Comparison of ENCODE assay signal across 14 mouse cellular contexts in genomic region chr3:103305411-103305982, GRCm38 (mm10). TPM values are rescaled to one million over a fixed set of nuclear protein-coding genes. Genes with fewer than 3 reads are reported as not detected.
DNase-seq lines count a peak whose midpoint lies in the region; ATAC-seq lines count a peak whose summit lies in the region.
"Had no signal": no experiment of that assay in that cellular context is flagged by ENCODE, and none has a peak within 500 bp of the region (broad histone marks: within the 10 kb centered on the region; RNA-seq: fewer than 3 reads in every experiment).

No protein-coding gene starts in this region.

- intact Hi-C loops in left cerebral cortex, postnatal 4 days (cut with DNase I) = no loop called here
- intact Hi-C loops in left cerebral cortex, postnatal 36 days (cut with DNase I) = no loop called here

- DNase-seq in cerebellum, adult 9-11 months = peak; percentile 17
- no peak for DNase-seq in cerebellum, adult 11 months
- DNase-seq in left cerebral cortex, postnatal 4 days = peak; percentile 6
- DNase-seq in left cerebral cortex, postnatal 36 days (ENCODE audit: low spot score in 2 of 2) = no peak
- peak; percentile 63 for DNase-seq in R1 (ENCODE audit: low read depth, low spot score)
- DNase-seq in lung, postnatal 14 days = no peak
- DNase-seq: adrenal gland, postnatal 14 days; embryo, embryonic 11 days; gastrocnemius, adult 2 months; gastrocnemius, postnatal 25 days had no signal

- ATAC-seq in megakaryocyte-erythroid progenitor cell, adult 5-6 weeks (replicated peaks; ENCODE audit: low FRiP score, low TSS enrichment, poor library complexity, severe bottlenecking) = peak; percentile 47; the same call in 1 of the 2 replicates
- ATAC-seq: activated CD4-positive, CD25-positive, alpha-beta regulatory T cell, adult 4 months; forebrain, embryonic 14.5 days; intestine, embryonic 16.5 days had no signal

RNA-seq across cellular contexts. Expression of gene Trim33, which starts 26.4 kb away (rescaled TPM):
- total RNA-seq in left cerebral cortex, postnatal 4 days (2021) = 10 to 100 TPM; 73.1 to 75.2 TPM
- 10 to 100 TPM; 48.2 to 59.1 TPM for total RNA-seq in left cerebral cortex, postnatal 36 days (2021)
- 87.1 and 90.4 TPM in 2 replicates for total RNA-seq in megakaryocyte-erythroid progenitor cell, adult 5-6 weeks (2014; fragmentation: Nextera tagmentation)
- 68.0 and 93.9 TPM in 2 replicates for total RNA-seq in megakaryocyte-erythroid progenitor cell, adult 5-6 weeks (2017)

Comparison
In these comparisons a context has a peak if more than half of its experiments do, and no peak if none do; other contexts are left out.
1. DNase-seq: peak in cerebellum, adult 9-11 months (single experiment), left cerebral cortex, postnatal 4 days (single experiment) and R1 (single experiment); none in cerebellum, adult 11 months (single experiment), left cerebral cortex, postnatal 36 days (0 of 2) and lung, postnatal 14 days (single experiment).